Mouse (Mus musculus): ENCODE data around the gene BC025446. TPM values are rescaled to one million over a fixed set of nuclear protein-coding genes. Genes with fewer than 3 reads are reported as not detected.

The BC025446 gene
- total and polyA plus RNA-seq, 2 experiments from 2014 or later, result not detected

DNA sequence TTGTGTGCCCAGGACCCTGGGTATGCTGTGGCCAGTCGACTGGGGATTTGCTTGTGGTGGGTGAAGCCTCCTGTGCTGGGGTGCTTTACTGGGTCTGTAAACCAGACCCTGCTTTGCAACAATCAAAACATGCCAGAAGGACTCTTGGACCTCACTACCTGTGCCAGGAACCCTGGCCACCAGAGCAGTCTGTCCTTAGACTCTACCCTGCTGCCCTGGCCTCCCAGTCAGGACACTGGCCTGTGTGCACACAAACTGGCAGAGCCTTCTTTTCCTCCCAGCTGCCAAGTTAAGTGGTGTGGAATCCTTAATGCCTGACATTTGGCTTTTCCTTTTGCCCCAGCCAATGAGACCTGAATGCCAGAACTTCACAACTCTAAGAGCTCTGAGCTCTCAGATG is 655 bp downstream of the BC025446 start:
- DNase-seq (ENCODE audit: low spot score) (no peak), ATAC-seq (ENCODE audit: insufficient read depth, low read depth) (no peak)
- TF ChIP-seq CTCF (IDR thresholded peaks at IDR 0.05; ENCODE audit: low read depth), result no peak
- no peak for TF ChIP-seq EP300 (IDR thresholded peaks at IDR 0.05; ENCODE audit: low read depth)
- WGBS, result 27% methylated on average over 1 of the region's 1 CpGs
- H3K9ac ChIP-seq (replicated peaks; ENCODE audit: low read depth, low read length), result no peak overlapping the region
- H3K27ac ChIP-seq (ENCODE audit: low read depth), result no peak overlapping the region
- no peaks in the 10 kb centered on the region for H3K27me3 ChIP-seq (ENCODE audit: control insufficient read depth, insufficient read depth, low read length)
- H3K4me2 ChIP-seq (ENCODE audit: low read depth, low read length), result no peak overlapping the region
- H3K4me1 ChIP-seq (ENCODE audit: control insufficient read depth, insufficient read depth), result no peaks in the 10 kb centered on the region
- no peak overlapping the region for H3K4me3 ChIP-seq (ENCODE audit: low read depth, low read length)
- no peaks in the 10 kb centered on the region for H3K9me3 ChIP-seq (replicated peaks; ENCODE audit: control insufficient read depth, low read length)
- no peaks in the 10 kb centered on the region for H3K36me3 ChIP-seq (replicated peaks; ENCODE audit: control insufficient read depth, insufficient read depth, low read length)

DNA sequence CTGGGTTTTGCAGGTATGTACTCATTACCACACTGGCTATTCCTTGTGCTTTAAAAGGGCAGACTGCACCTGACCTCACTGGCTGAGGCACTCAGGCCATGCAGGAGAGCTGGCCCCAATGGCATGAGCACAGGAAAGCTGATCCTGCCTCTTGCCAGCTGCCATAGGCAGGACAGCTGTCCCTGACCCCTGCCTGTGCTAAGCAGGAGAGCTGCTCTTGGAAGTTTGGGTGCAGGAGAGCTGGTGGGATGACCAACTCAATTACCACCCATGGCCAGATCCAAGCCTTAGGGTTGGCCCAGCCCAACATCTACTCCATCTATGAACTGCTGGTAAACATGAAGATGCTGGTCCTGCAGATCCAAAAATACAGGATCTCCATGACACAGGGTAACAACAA is 5.8 kb downstream of the BC025446 start:
- H3K27me3 ChIP-seq (ENCODE audit: control insufficient read depth, insufficient read depth, low read length), result no peaks in the 10 kb centered on the region

DNA sequence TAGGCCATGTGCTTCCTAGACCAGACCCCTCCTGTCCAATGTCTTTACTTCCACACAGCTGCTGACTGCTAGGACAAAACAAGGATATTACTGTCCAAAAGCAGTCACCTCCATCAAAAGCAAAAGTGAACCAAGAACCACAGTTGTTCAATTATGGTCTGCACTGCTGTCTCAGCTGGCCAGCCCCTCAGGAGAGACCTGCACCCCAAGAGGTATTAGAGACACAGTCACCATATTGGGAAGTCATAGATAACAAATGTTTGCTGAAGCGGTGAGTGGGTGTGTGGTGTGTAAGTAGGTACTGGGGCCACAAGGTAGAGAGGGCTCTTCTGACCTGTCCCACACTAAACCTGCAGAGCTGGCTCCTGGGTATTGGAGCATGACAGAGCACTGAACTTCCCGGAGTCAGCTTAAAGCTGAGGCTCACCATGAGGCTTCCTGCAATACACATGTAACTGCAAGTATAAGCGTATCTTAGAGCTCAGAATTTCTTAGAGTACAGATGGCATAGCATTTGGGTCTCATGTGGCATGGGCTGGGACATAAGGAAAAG is 21.6 kb downstream of the BC025446 start:
- H3K4me3 ChIP-seq (ENCODE audit: low read depth, low read length), result no peak overlapping the region
- ATAC-seq (ENCODE audit: insufficient read depth, low read depth) (no peak), DNase-seq (ENCODE audit: low spot score) (no peak)
- H3K27ac ChIP-seq (ENCODE audit: low read depth), result no peak overlapping the region
- no peak overlapping the region for H3K9ac ChIP-seq (replicated peaks; ENCODE audit: low read depth, low read length)
- TF ChIP-seq EP300 (IDR thresholded peaks at IDR 0.05; ENCODE audit: low read depth), result no peak
- TF ChIP-seq CTCF (IDR thresholded peaks at IDR 0.05; ENCODE audit: low read depth), result no peak
- no peaks in the 10 kb centered on the region for H3K4me1 ChIP-seq (ENCODE audit: control insufficient read depth, insufficient read depth)
- H3K4me2 ChIP-seq (ENCODE audit: low read depth, low read length), result no peak overlapping the region
- WGBS, result 64% methylated on average over 3 of the region's 3 CpGs
- H3K36me3 ChIP-seq (replicated peaks; ENCODE audit: control insufficient read depth, insufficient read depth, low read length), result no peaks in the 10 kb centered on the region
- H3K9me3 ChIP-seq (replicated peaks; ENCODE audit: control insufficient read depth, low read length), result no peaks in the 10 kb centered on the region
- no peaks in the 10 kb centered on the region for H3K27me3 ChIP-seq (ENCODE audit: control insufficient read depth, insufficient read depth, low read length)

More for the DNA sequence above, 5.8 kb downstream of the BC025446 start:
- H3K4me3 ChIP-seq (ENCODE audit: low read depth, low read length), result no peak overlapping the region
- no peak for TF ChIP-seq CTCF (IDR thresholded peaks at IDR 0.05; ENCODE audit: low read depth)
- no peak for TF ChIP-seq EP300 (IDR thresholded peaks at IDR 0.05; ENCODE audit: low read depth)
- H3K36me3 ChIP-seq (replicated peaks; ENCODE audit: control insufficient read depth, insufficient read depth, low read length), result no peaks in the 10 kb centered on the region
- no peak overlapping the region for H3K4me2 ChIP-seq (ENCODE audit: low read depth, low read length)
- DNase-seq (ENCODE audit: low spot score) (no peak), ATAC-seq (ENCODE audit: insufficient read depth, low read depth) (no peak)
- H3K4me1 ChIP-seq (ENCODE audit: control insufficient read depth, insufficient read depth), result no peaks in the 10 kb centered on the region
- no peaks in the 10 kb centered on the region for H3K9me3 ChIP-seq (replicated peaks; ENCODE audit: control insufficient read depth, low read length)
- H3K27ac ChIP-seq (ENCODE audit: low read depth), result no peak overlapping the region
- H3K9ac ChIP-seq (replicated peaks; ENCODE audit: low read depth, low read length), result no peak overlapping the region

DNA sequence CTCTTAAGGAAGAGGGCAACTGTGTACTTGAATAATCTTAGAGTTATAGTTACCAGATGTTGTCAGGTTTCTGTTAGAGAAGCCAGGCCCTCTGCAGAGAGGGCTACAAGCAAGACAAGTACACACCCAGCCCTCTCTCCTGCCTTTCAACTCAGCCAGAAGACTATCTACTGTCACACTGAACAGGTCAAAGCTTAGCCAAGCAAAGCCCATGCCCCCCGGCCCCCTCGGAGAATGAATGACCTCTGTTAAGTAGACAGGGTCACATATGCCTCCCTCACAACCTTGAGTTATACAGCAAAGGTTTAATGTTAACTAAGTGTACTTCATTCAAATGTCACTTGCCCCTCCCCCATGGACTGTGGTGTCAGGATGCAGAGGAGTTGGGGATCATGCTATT is 24.4 kb downstream of the BC025446 start:
- TF ChIP-seq CTCF (IDR thresholded peaks at IDR 0.05; ENCODE audit: low read depth), result no peak
- TF ChIP-seq EP300 (IDR thresholded peaks at IDR 0.05; ENCODE audit: low read depth), result no peak
- H3K4me3 ChIP-seq (ENCODE audit: low read depth, low read length), result no peak overlapping the region
- H3K36me3 ChIP-seq (replicated peaks; ENCODE audit: control insufficient read depth, insufficient read depth, low read length), result no peaks in the 10 kb centered on the region
- no peak overlapping the region for H3K4me2 ChIP-seq (ENCODE audit: low read depth, low read length)
- no peaks in the 10 kb centered on the region for H3K4me1 ChIP-seq (ENCODE audit: control insufficient read depth, insufficient read depth)
- H3K9me3 ChIP-seq (replicated peaks; ENCODE audit: control insufficient read depth, low read length), result no peaks in the 10 kb centered on the region
- DNase-seq (ENCODE audit: low spot score) (no peak), ATAC-seq (ENCODE audit: insufficient read depth, low read depth) (no peak)
- no peak overlapping the region for H3K27ac ChIP-seq (ENCODE audit: low read depth)
- no peaks in the 10 kb centered on the region for H3K27me3 ChIP-seq (ENCODE audit: control insufficient read depth, insufficient read depth, low read length)
- no peak overlapping the region for H3K9ac ChIP-seq (replicated peaks; ENCODE audit: low read depth, low read length)
- WGBS, result 62% methylated on average over 2 of the region's 2 CpGs

DNA sequence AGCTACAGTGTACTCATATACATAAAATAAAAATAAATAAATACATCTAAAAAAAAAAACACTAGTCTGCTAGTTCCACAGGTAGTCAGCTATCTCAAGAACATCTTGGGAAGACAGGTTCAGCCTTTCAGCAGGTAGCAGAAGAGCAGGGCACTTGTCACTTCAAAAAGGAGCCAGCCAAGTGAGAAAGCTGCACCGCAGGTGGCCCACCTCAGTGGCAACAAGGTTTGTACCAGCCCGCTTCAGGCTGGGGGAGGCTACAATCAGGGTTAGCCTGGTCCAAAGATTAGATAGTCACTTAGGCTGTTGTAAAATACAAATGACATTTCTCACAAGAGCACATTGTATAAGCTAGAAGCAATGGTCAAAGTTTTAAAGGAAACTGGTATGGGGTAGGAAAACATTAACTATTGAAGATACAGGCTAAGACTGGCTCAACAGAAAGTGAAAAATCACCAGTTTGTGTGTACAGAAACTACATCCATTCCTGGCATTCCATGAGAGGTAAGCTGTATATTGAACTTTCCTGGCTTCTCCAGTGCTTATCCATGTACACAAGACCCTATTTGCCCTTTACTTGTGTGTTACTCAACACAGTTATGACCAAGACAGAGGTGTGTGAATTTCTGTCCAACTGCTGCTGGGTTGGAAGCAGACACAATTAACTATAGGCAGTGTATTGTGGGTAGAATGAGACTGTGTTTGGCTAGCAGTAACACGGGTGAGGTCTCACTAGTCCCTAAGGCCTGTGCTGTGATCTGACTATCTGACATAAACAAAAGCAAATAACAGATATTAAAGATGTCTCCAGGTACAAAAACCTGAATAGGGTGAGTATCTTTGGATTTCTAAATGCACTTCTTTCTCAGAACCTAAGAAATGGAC is 26.8 kb downstream of the BC025446 start:
- ATAC-seq (ENCODE audit: insufficient read depth, low read depth) (no peak), DNase-seq (ENCODE audit: low spot score) (no peak)
- H3K9ac ChIP-seq (replicated peaks; ENCODE audit: low read depth, low read length), result no peak overlapping the region
- H3K4me3 ChIP-seq (ENCODE audit: low read depth, low read length), result no peak overlapping the region
- no peak overlapping the region for H3K4me2 ChIP-seq (ENCODE audit: low read depth, low read length)
- H3K9me3 ChIP-seq (replicated peaks; ENCODE audit: control insufficient read depth, low read length), result no peaks in the 10 kb centered on the region
- H3K27ac ChIP-seq (ENCODE audit: low read depth), result no peak overlapping the region
- H3K4me1 ChIP-seq (ENCODE audit: control insufficient read depth, insufficient read depth), result no peaks in the 10 kb centered on the region
- no peak for TF ChIP-seq CTCF (IDR thresholded peaks at IDR 0.05; ENCODE audit: low read depth)
- TF ChIP-seq EP300 (IDR thresholded peaks at IDR 0.05; ENCODE audit: low read depth), result no peak
- WGBS, result 53% methylated on average over 3 of the region's 3 CpGs
- no peaks in the 10 kb centered on the region for H3K36me3 ChIP-seq (replicated peaks; ENCODE audit: control insufficient read depth, insufficient read depth, low read length)
- no peaks in the 10 kb centered on the region for H3K27me3 ChIP-seq (ENCODE audit: control insufficient read depth, insufficient read depth, low read length)
